Mouse (Mus musculus) erythroblast, embryonic 14.5 days (primary cell): Measurements from ENCODE around the gene Saal1.

Experiments used
- GATA1 ChIP-seq: IDR thresholded peaks from 2 replicates; pipeline ENCODE4 v1.6.1; 2012; ENCODE audit warnings: low read length, inconsistent platforms, mixed read lengths
- TAL1 ChIP-seq: IDR thresholded peaks from 3 replicates; pipeline ENCODE4 v1.6.1; 2012; ENCODE audit warnings: low read length, inconsistent platforms, mixed read lengths

DNA sequence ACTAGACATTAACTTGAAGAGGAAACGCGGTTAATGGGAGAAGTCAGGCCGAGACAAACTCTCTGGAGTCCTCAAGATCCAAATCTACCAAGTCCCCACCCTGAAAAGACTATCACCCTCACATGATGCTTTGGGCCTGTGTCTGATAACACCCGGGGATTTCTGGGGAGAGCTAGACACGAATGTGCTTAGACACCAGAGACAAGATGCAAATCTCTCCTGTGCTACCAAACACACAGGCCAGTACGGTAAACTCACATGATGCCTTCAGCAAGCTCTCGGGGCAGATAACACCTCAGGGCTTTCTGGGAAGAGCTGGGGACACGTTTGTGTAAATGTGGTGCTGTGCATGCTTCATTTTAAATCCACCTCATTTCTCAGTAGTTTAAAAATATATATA lies 34.6 kb downstream of the Saal1 start:
- TF ChIP-seq GATA1: no peak
- no peak for TF ChIP-seq TAL1
